Mouse (Mus musculus) olfactory bulb, adult 2 months (tissue): ENCODE results near the gene Slc1a1.

ENCODE experiments used
- CTCF ChIP-seq: fragments of 200-500 bp; IDR thresholded peaks from 2 replicates; pipeline ENCODE4 v1.5.1; 2012; ENCODE audit warnings: low read depth, mild to moderate bottlenecking, low read length, moderate library complexity; ENCODE audit not compliant: insufficient read depth
- POLR2A ChIP-seq: fragments of 200-500 bp; IDR thresholded peaks from 2 replicates; pipeline ENCODE4 v1.6.1; 2012; ENCODE audit warnings: mild to moderate bottlenecking, low read depth, low read length, moderate library complexity; ENCODE audit not compliant: insufficient read depth

- TF ChIP-seq CTCF (no peak), POLR2A (no peak)
Measured at GRCm38 (mm10) chr19:28908186-28908585, 73.3 kb downstream of the Slc1a1 start.
